Mouse (Mus musculus): ENCODE data around the gene Ctdsp2. TPM values are rescaled to one million over a fixed set of nuclear protein-coding genes. Genes with fewer than 3 reads are reported as not detected.
A peak's percentile ranks its signal among the peaks of the same experiment; 100 is the strongest.

Ctdsp2 gene
- total and polyA plus RNA-seq, 3 experiments, result 8.9 to 21.9 (median 20.2) TPM

GRCm38 (mm10) chr10:127040569-127041214, 62.2 kb downstream of the Ctdsp2 start:
- dilution Hi-C loops (cut with MboI; ENCODE audit: extremely low pct_ligation_motif_present, extremely low pct_unique_long_range_greater_than_20kb, low sequenced_read_pairs) (no loop called here), in situ Hi-C loops (cut with MboI; ENCODE audit: low pct_ligation_motif_present, low pct_unique_long_range_greater_than_20kb, low sequenced_read_pairs) (no loop called here)
- TF ChIP-seq CHD1 (IDR thresholded peaks at IDR 0.05; ENCODE audit: low read depth, low read length) (no peak), RCOR1 (conservative IDR thresholded peaks at IDR 0.05; ENCODE audit: low read depth, low read length) (no peak), UBTF (IDR thresholded peaks at IDR 0.05; ENCODE audit: low read depth, low read length) (no peak), ZNF384 (IDR thresholded peaks at IDR 0.05; ENCODE audit: low read depth, low read length) (peak; percentile 49)
- Histone ChIP-seq H3K79me2 (replicated peaks; ENCODE audit: control insufficient read depth, extremely low read depth, insufficient read depth, poor library complexity, severe bottlenecking) (peaks cover 5% of the 10 kb centered on the region; the same call in 1 of the 2 replicates), H3K9ac (ENCODE audit: insufficient read depth, low read depth) (peak overlapping the region; percentile 45), H3K4me3 (replicated peaks in 1 of 3; ENCODE audit: low read depth in 2 of 3, low read length in 2 of 3, poor library complexity in 1 of 3) (peak overlapping the region; percentile 74 to 97 (median 91)), H3K27me3 (replicated peaks) (no peaks in the 10 kb centered on the region), H3K4me1 (ENCODE audit: control insufficient read depth in 1 of 2, insufficient read depth in 2 of 2) (peaks cover 14 to 34% of the 10 kb centered on the region in 2 experiments), H3K36me3 (replicated peaks in 1 of 2; ENCODE audit: control insufficient read depth in 1 of 2, insufficient read depth in 1 of 2, low read length in 1 of 2) (peaks cover 13 to 46% of the 10 kb centered on the region in 2 experiments), H3K4me2 (ENCODE audit: insufficient read depth, low read depth, poor library complexity, severe bottlenecking) (peak overlapping the region; percentile 38), H3K27ac (ENCODE audit: insufficient read depth, low read depth) (no peak overlapping the region), H3K9me3 (replicated peaks; ENCODE audit: low read length) (no peaks in the 10 kb centered on the region)
- DNase-seq (ENCODE audit: extremely low read depth), result no peak

GRCm38 (mm10) chr10:127041274-127041766, 62.8 kb downstream of the Ctdsp2 start, which contains the start of the genes Mettl1 and Eef1akmt3:
TSS of gene Mettl1 (plus strand) at chr10:127041414.
TSS of gene Eef1akmt3 (minus strand) at chr10:127041513.
- Histone ChIP-seq H3K4me1 (ENCODE audit: control insufficient read depth in 1 of 2, insufficient read depth in 2 of 2) (peaks cover 14 to 34% of the 10 kb centered on the region in 2 experiments), H3K9ac (ENCODE audit: insufficient read depth, low read depth) (peak within 1 kb of the TSS; percentile 45), H3K9me3 (replicated peaks; ENCODE audit: low read length) (no peaks in the 10 kb centered on the region), H3K4me2 (ENCODE audit: insufficient read depth, low read depth, poor library complexity, severe bottlenecking) (peak within 1 kb of the TSS; percentile 94), H3K27ac (ENCODE audit: insufficient read depth, low read depth) (peak within 1 kb of the TSS; percentile 63), H3K4me3 (replicated peaks in 1 of 3; ENCODE audit: low read depth in 2 of 3, low read length in 2 of 3, poor library complexity in 1 of 3) (peak within 1 kb of the TSS; percentile 74 to 97 (median 91)), H3K36me3 (replicated peaks in 1 of 2; ENCODE audit: control insufficient read depth in 1 of 2, insufficient read depth in 1 of 2, low read length in 1 of 2) (peaks cover 16 to 47% of the 10 kb centered on the region in 2 experiments), H3K79me2 (replicated peaks; ENCODE audit: control insufficient read depth, extremely low read depth, insufficient read depth, poor library complexity, severe bottlenecking) (peaks cover 5% of the 10 kb centered on the region; the same call in 1 of the 2 replicates), H3K27me3 (replicated peaks) (no peaks in the 10 kb centered on the region)
- no peak for DNase-seq (ENCODE audit: extremely low read depth)
- in situ Hi-C loops (cut with MboI; ENCODE audit: low pct_ligation_motif_present, low pct_unique_long_range_greater_than_20kb, low sequenced_read_pairs) (no loop called here), dilution Hi-C loops (cut with MboI; ENCODE audit: extremely low pct_ligation_motif_present, extremely low pct_unique_long_range_greater_than_20kb, low sequenced_read_pairs) (no loop called here)
- TF ChIP-seq SIN3A (IDR thresholded peaks at IDR 0.05; ENCODE audit: low read length) (peak; percentile 2; the same call in 1 of the 2 replicates), ZKSCAN1 (IDR thresholded peaks at IDR 0.05; ENCODE audit: borderline replicate concordance, low read depth, low read length) (no peak), BHLHE40 (IDR thresholded peaks at IDR 0.05; ENCODE audit: low read depth, low read length) (0 out of 2 replicates have a peak, but pooled peaks have one; percentile 26)

- dilution Hi-C loops (cut with MboI; ENCODE audit: extremely low pct_ligation_motif_present, extremely low pct_unique_long_range_greater_than_20kb, low sequenced_read_pairs) (no loop called here), in situ Hi-C loops (cut with MboI; ENCODE audit: low pct_ligation_motif_present, low pct_unique_long_range_greater_than_20kb, low sequenced_read_pairs) (no loop called here)
- Histone ChIP-seq H3K27me3 (replicated peaks) (no peaks in the 10 kb centered on the region), H3K27ac (ENCODE audit: insufficient read depth, low read depth) (peak overlapping the region; percentile 63), H3K79me2 (replicated peaks; ENCODE audit: control insufficient read depth, extremely low read depth, insufficient read depth, poor library complexity, severe bottlenecking) (peaks cover 5% of the 10 kb centered on the region; the same call in 1 of the 2 replicates), H3K4me1 (ENCODE audit: control insufficient read depth in 1 of 2, insufficient read depth in 2 of 2) (peaks cover 14 to 39% of the 10 kb centered on the region in 2 experiments), H3K9ac (ENCODE audit: insufficient read depth, low read depth) (peak overlapping the region; percentile 45), H3K36me3 (replicated peaks in 1 of 2; ENCODE audit: control insufficient read depth in 1 of 2, insufficient read depth in 1 of 2, low read length in 1 of 2) (peaks cover 16 to 51% of the 10 kb centered on the region in 2 experiments), H3K9me3 (replicated peaks; ENCODE audit: low read length) (no peaks in the 10 kb centered on the region), H3K4me2 (ENCODE audit: insufficient read depth, low read depth, poor library complexity, severe bottlenecking) (peak overlapping the region; percentile 94), H3K4me3 (replicated peaks in 1 of 3; ENCODE audit: low read depth in 2 of 3, low read length in 2 of 3, poor library complexity in 1 of 3) (peak overlapping the region; percentile 74 to 97 (median 91))
- peak; percentile 87 for DNase-seq (ENCODE audit: extremely low read depth)
- TF ChIP-seq KAT2A (IDR thresholded peaks at IDR 0.05; ENCODE audit: insufficient replicate concordance, low read length) (peak; percentile 55; the same call in 1 of the 2 replicates), BHLHE40 (IDR thresholded peaks at IDR 0.05; ENCODE audit: low read depth, low read length) (no peak), USF2 (conservative IDR thresholded peaks at IDR 0.05; ENCODE audit: low read depth, low read length) (no peak), UBTF (IDR thresholded peaks at IDR 0.05; ENCODE audit: low read depth, low read length) (no peak), RAD21 (IDR thresholded peaks at IDR 0.05; ENCODE audit: low read depth, low read length) (no peak), ZMIZ1 (IDR thresholded peaks at IDR 0.05; ENCODE audit: low read depth, low read length) (no peak), MAZ (IDR thresholded peaks at IDR 0.05; ENCODE audit: low read depth, low read length) (no peak; the same call in 1 of the 2 replicates), POLR2A (IDR thresholded peaks at IDR 0.05; ENCODE audit: low read depth, low read length) (peak; percentile 65; the same call in 1 of the 2 replicates), ELF1 (IDR thresholded peaks at IDR 0.05; ENCODE audit: low read depth, low read length) (no peak), CHD1 (IDR thresholded peaks at IDR 0.05; ENCODE audit: low read depth, low read length) (no peak), TBP (conservative IDR thresholded peaks at IDR 0.05; ENCODE audit: low read depth, low read length) (0 out of 2 replicates have a peak, but pooled peaks have one; percentile 17), RCOR1 (conservative IDR thresholded peaks at IDR 0.05; ENCODE audit: low read depth, low read length) (no peak), CTCF (conservative IDR thresholded peaks at IDR 0.05 in 1 of 2, IDR thresholded peaks at IDR 0.05 in 1 of 2; ENCODE audit: low read depth in 2 of 2, low read length in 2 of 2) (no peak), EP300 (IDR thresholded peaks at IDR 0.05; ENCODE audit: low read length) (no peak), JUND (conservative IDR thresholded peaks at IDR 0.05; ENCODE audit: low read depth, low read length) (no peak), CHD2 (IDR thresholded peaks at IDR 0.05; ENCODE audit: low read length) (no peak), MAX (IDR thresholded peaks at IDR 0.05; ENCODE audit: low read length) (peak; percentile 99), JUN (IDR thresholded peaks at IDR 0.05; ENCODE audit: insufficient read depth, low read depth, low read length) (no peak), NRF1 (IDR thresholded peaks at IDR 0.05; ENCODE audit: low read depth, low read length) (0 out of 2 replicates have a peak, but pooled peaks have one; percentile 36)
Observed at GRCm38 (mm10) chr10:127041774-127042338, 63.3 kb downstream of the Ctdsp2 start.
